Mouse (Mus musculus) adrenal gland (tissue): Measurements from ENCODE around the gene Hoxc11.

Source experiments
- intact Hi-C: fragments of 180-260 bp; cut with DNase I; formaldehyde crosslinking; loops from one replicate; pipeline ENCODE4 v1.15.1; 2025

The Hoxc11 gene

GRCm38 (mm10) chr15:102936279-102936972, 17.8 kb upstream of the Hoxc11 start, which contains the start of gene Hoxc12:
Hoxc12 (plus strand) TSS chr15:102936757.
- intact Hi-C loops = no loop called here

DNA sequence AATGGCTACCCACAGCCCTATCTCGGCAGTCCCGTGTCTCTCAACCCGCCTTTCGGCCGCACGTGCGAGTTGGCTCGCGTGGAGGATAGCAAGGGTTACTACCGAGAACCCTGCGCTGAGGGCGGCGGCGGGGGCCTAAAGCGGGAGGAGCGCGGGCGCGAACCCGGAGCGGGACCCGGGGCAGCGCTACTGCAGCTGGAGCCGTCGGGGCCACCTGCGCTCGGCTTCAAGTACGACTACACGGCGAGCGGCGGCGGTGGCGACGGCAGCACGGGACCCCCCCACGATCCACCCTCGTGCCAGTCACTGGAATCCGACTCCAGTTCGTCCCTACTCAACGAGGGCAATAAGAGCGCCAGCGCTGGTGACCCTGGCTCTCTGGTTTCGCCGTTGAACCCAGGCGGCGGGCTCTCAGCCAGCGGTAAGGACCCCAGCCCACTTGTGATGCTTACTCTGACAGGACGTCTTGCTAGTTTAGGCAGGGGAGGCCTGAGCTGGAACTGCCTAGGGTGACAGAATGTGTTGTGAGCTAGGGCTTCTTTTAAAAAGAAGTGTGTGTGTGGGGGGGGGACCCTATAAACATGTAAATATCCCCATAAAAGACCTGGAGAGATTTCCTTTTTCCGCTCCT, 17.1 kb upstream of the Hoxc11 start:
- intact Hi-C loops = no loop called here

GRCm38 (mm10) chr15:102939256-102940155, 14.7 kb upstream of the Hoxc11 start:
- intact Hi-C loops = loop anchor here (10.0 kb wide), 1 partner anchor 155 kb away; no protein-coding TSS in a partner anchor

- intact Hi-C loops = loop anchor here (10.0 kb wide), 1 partner anchor 158 kb away; no protein-coding TSS in a partner anchor
Observed at GRCm38 (mm10) chr15:102942739-102943467, 11.3 kb upstream of the Hoxc11 start.

DNA sequence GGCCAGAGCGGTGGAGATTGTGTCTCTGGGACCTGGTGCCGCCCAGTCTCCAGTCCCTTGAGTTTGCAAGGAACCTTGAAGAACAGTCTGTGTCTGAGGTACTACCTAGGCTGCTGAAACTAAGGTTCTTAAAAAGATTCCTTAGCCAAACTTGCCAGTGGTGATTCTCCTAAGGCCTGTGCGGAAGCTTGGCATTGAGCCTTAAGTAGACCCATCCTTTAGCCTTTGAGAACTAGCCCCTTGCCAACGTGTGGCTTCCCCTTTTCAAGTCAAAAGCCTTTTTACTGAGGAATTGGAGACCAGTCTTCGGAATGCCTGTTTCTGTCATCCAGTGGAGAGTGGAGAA, 10.8 kb upstream of the Hoxc11 start:
- intact Hi-C loops = loop anchor here (10.0 kb wide), 1 partner anchor 159 kb away; no protein-coding TSS in a partner anchor

- intact Hi-C loops = loop anchor here (10.0 kb wide), 1 partner anchor 161 kb away; no protein-coding TSS in a partner anchor
Observed at GRCm38 (mm10) chr15:102945185-102946077, 8.8 kb upstream of the Hoxc11 start.

DNA sequence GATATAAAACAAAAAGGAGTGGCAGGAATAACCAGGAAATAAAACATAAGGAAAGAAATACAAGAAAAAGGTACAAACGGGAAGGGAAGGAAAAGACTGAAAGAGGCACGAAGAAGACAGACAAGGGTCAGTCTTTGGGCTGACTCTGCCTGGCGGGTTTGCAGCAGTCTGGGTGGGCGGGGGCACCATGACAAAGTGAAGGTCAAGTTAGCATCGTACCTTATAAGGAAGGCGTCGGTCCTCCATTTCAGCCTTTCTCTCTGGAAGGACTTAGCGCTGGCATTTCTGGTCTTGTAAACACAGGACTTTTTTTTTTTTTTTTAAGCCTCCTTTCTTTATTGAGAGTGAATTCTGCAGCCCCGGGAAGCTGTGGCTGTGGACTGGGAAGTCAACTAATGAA, 7.0 kb upstream of the Hoxc11 start:
- intact Hi-C loops = loop anchor here (10.0 kb wide), 1 partner anchor 162 kb away; no protein-coding TSS in a partner anchor

- intact Hi-C loops = loop anchor here (10.0 kb wide), 1 partner anchor 164 kb away; no protein-coding TSS in a partner anchor
Observed at GRCm38 (mm10) chr15:102948842-102949241, 5.4 kb upstream of the Hoxc11 start.

- intact Hi-C loops = loop anchor here (10.0 kb wide), 1 partner anchor 165 kb away; no protein-coding TSS in a partner anchor
Observed at GRCm38 (mm10) chr15:102949696-102950095, 4.5 kb upstream of the Hoxc11 start.

- intact Hi-C loops = no loop called here
Observed at GRCm38 (mm10) chr15:102950877-102951276, 3.4 kb upstream of the Hoxc11 start.

DNA sequence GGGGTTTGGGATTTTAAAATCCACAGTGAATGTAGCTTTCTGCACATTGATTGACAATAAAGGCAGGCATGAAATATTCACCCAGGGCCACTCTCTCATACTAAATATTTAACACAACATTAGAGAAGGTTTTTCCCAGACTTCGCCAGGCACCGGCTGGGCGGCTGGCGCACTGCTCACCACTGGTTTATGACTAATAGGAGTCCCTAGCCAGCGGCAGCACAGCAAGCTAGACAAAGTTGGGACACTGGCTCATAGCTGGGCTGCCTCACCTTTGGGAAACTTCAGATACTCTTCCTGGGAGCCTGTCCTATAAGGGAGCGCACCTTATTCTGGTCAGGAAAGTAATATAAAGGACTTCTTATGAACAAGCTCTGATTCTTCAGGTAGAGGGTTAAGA, 666 bp upstream of the Hoxc11 start:
- intact Hi-C loops = no loop called here

DNA sequence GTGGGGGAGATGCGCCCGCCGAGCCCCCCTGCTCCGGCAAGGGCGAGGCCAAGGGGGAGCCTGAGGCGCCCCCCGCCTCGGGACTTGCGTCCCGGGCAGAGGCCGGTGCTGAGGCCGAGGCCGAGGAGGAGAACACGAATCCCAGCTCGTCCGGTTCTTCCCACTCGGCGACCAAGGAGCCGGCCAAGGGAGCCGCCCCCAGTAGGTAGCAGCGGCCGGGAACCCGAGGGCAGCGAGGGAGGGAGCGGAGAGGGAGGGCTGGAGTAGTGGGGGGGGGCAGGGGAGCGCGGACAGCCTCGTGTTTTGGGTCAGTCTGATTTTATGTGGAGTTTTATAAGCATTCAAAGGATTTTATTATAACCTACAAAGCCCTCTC, 768 bp downstream of the Hoxc11 start:
- intact Hi-C loops = no loop called here

GRCm38 (mm10) chr15:102955833-102956640, 1.8 kb downstream of the Hoxc11 start:
- intact Hi-C loops = no loop called here

DNA sequence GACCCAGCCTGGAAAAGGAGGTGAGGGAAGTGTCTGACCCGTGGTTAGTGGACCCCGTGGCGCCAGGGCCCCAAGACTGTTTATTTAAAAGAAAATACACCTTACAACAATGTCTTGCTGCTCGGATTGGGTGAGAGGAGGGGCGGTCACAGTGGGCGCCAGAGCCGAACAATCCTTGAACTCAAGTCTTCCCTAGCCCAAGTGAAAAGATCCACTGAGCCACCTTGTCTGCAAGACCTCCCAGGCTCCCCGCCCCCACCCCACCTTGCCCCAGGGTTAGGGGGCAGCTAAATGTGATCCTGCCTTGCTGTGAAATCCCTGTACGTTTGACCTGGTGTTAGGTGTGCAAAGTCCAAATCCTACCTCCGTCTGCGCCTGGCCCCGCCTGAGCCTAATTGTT, 2.7 kb downstream of the Hoxc11 start:
- intact Hi-C loops = no loop called here

GRCm38 (mm10) chr15:102959663-102960191, 5.5 kb downstream of the Hoxc11 start:
- intact Hi-C loops = no loop called here

GRCm38 (mm10) chr15:102961728-102962127, 7.5 kb downstream of the Hoxc11 start:
- intact Hi-C loops = no loop called here

GRCm38 (mm10) chr15:102962492-102962891, 8.3 kb downstream of the Hoxc11 start:
- intact Hi-C loops = no loop called here

GRCm38 (mm10) chr15:102963259-102963658, 9.0 kb downstream of the Hoxc11 start:
- intact Hi-C loops = no loop called here
